Mouse (Mus musculus): ENCODE results near the gene Slpi. TPM values are rescaled to one million over a fixed set of nuclear protein-coding genes. Genes with fewer than 3 reads are reported as not detected.
A peak's percentile ranks its signal among the peaks of the same experiment; 100 is the strongest.

Slpi gene
- polyA plus RNA-seq, 1 experiment from 2014 or later, result 0.76 TPM

DNA sequence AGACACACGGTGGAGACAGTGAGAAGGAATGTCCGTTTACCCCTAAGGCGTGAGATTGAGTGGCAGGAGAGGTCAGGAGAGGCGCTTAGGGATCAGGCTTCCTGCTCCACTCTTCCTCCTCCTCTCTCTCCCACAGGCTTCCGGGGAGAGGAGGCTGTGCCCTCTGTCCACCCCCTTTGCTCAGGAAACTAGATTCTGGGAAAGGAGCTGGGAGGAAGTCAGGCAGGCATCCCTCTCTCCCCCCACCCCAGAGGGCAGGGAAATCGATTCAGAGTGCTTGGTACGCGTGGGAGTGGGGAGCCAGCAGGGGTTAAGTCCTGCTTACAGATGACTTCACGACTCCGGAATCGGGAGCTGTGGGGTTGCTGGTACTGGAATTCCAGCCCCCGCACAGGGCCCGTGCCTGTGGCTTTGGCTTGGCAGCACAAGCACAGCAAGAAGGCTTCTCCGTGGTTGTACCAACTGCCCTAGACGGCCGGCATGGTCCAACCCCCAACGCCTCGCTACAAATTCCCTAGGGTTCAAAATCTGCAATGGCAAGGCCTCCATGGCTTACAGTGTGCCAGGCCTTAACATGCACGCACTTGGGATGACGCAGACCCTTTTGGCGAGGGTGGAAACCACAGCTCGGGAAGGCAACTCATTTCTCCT lies 43.8 kb upstream of the Slpi start:
- no peaks in the 10 kb centered on the region for H3K36me3 ChIP-seq (ENCODE audit: control insufficient read depth, insufficient read depth, low read length)
- H3K4me3 ChIP-seq (ENCODE audit: low read depth, low read length), result no peak overlapping the region
- no peaks in the 10 kb centered on the region for H3K9me3 ChIP-seq (ENCODE audit: control insufficient read depth, low read length)
- no peak for DNase-seq (ENCODE audit: low spot score)
- no peak overlapping the region for H3K9ac ChIP-seq (ENCODE audit: low read length)
- H3K4me1 ChIP-seq (ENCODE audit: control insufficient read depth, insufficient read depth, low read length), result peaks cover 35% of the 10 kb centered on the region
- no peak for ATAC-seq (ENCODE audit: insufficient number of reproducible peaks, low FRiP score, low TSS enrichment, low read depth)
- H3K4me2 ChIP-seq (ENCODE audit: low read depth, severe bottlenecking), result peak overlapping the region; percentile 12; the same call in 1 of the 2 replicates
- H3K27ac ChIP-seq (replicated peaks; ENCODE audit: low read depth, low read length), result no peak overlapping the region; the same call in 1 of the 2 replicates
- no peaks in the 10 kb centered on the region for H3K27me3 ChIP-seq (ENCODE audit: control insufficient read depth, insufficient read depth, low read length)
- WGBS, result 34% methylated on average over 22 of the region's 22 CpGs

DNA sequence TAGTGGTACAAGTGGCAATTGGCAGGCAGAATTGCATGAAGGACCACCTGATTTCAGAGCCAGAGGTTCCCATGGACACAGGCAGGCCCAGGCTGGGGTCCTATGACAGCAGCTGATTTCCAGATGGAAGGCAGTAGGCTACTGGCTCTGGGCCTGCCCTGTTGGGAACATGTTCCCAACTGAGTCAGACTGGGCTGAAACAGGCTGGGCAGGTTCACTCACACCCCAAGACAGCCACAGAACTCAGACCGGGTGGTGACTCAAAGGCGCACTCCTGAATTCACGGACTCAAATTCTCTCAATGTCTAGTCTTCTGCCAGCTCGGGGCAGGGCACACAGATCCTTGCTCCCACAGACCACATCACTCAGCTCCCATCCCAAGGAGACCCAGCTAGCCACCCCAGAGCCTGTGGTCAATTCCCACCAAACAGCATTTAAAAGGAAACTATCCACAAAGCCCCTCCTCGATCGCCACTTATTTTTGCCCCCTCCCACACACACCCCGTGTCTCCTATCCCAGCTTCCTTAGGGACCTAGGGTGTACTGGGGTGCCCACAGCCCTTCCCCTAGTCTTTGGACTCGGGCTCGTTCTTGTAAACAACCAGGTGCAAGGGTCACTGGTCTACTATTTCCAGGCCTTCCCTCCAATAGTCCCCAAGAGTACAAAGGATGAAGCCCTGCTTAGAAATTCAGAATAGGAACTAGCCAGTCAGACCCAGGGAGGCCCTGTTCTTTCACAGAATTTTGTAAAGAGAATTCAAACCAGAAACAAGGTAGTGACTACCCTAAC lies 43.0 kb upstream of the Slpi start:
- H3K4me3 ChIP-seq (ENCODE audit: low read depth, low read length), result no peak overlapping the region
- H3K27me3 ChIP-seq (ENCODE audit: control insufficient read depth, insufficient read depth, low read length), result no peaks in the 10 kb centered on the region
- WGBS, result 68% methylated on average over 9 of the region's 9 CpGs
- H3K9me3 ChIP-seq (ENCODE audit: control insufficient read depth, low read length), result no peaks in the 10 kb centered on the region
- ATAC-seq (ENCODE audit: insufficient number of reproducible peaks, low FRiP score, low TSS enrichment, low read depth) (no peak), DNase-seq (ENCODE audit: low spot score) (no peak)
- no peak overlapping the region for H3K9ac ChIP-seq (ENCODE audit: low read length)
- H3K27ac ChIP-seq (replicated peaks; ENCODE audit: low read depth, low read length), result no peak overlapping the region
- H3K4me2 ChIP-seq (ENCODE audit: low read depth, severe bottlenecking), result no peak overlapping the region
- peaks cover 31% of the 10 kb centered on the region for H3K4me1 ChIP-seq (ENCODE audit: control insufficient read depth, insufficient read depth, low read length)
- no peaks in the 10 kb centered on the region for H3K36me3 ChIP-seq (ENCODE audit: control insufficient read depth, insufficient read depth, low read length)

DNA sequence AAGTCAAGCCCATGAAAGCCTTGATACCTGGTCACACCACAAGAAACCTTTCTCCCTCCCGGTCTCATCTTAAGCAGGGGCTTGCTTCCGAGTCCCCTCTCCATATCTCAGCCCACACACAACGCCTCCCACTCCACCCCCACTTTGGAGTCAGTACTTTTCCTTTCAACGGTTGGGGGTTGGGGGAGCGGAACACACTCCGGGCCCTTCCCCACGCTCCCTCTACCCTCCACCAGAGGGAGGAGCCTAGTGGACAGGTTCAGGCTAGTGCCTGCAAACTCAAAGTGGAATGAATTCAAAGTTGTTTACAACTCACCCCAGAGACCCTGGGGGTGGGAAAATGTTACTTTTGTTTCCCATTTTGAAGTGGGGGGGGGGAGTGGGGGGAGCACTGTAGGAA lies 41.8 kb upstream of the Slpi start:
- DNase-seq (ENCODE audit: low spot score), result no peak
- ATAC-seq (ENCODE audit: insufficient number of reproducible peaks, low FRiP score, low TSS enrichment, low read depth), result no peak
- H3K9ac ChIP-seq (ENCODE audit: low read length), result no peak overlapping the region
- no peak overlapping the region for H3K4me2 ChIP-seq (ENCODE audit: low read depth, severe bottlenecking)
- no peaks in the 10 kb centered on the region for H3K27me3 ChIP-seq (ENCODE audit: control insufficient read depth, insufficient read depth, low read length)
- H3K27ac ChIP-seq (replicated peaks; ENCODE audit: low read depth, low read length), result no peak overlapping the region
- 11% methylated on average over 7 of the region's 7 CpGs for WGBS
- no peaks in the 10 kb centered on the region for H3K9me3 ChIP-seq (ENCODE audit: control insufficient read depth, low read length)
- H3K4me1 ChIP-seq (ENCODE audit: control insufficient read depth, insufficient read depth, low read length), result peaks cover 27% of the 10 kb centered on the region
- H3K36me3 ChIP-seq (ENCODE audit: control insufficient read depth, insufficient read depth, low read length), result no peaks in the 10 kb centered on the region
- no peak overlapping the region for H3K4me3 ChIP-seq (ENCODE audit: low read depth, low read length)

DNA sequence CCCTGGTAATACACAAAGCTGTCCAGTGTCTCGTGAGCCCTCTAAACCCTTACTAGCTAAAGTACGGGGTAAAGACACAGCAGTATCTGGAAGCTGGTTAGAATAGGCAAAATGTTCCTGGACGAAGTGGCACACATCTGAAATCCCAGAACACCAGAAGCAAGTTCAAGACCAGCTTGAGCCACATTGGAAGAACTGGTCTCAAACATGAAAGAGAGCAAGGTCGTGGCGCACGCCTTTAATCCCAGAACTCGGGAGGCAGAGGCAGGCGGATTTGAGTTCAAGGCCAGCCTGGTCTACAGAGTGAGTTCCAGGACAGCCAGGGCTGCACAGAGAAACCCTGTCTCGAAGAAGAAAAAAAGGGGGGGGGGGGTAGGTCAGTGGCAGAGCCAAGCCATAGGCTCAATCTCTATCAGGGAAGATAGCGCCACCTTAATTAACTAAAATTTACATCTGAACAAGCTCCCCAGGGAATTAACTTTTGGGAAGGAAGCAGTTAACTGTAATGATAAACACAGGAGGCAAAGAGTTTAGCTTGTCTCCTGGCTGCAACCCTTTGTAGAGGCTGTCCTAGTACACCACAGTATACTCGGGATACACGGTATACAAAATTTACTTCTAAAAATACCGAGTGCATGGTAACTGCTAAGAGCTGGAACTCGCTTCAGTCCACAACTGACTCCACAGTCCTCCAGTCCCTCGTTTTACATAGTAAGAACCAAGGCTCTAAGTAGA lies 41.2 kb upstream of the Slpi start:
- H3K4me2 ChIP-seq (ENCODE audit: low read depth, severe bottlenecking), result no peak overlapping the region
- H3K4me1 ChIP-seq (ENCODE audit: control insufficient read depth, insufficient read depth, low read length), result peaks cover 25% of the 10 kb centered on the region

DNA sequence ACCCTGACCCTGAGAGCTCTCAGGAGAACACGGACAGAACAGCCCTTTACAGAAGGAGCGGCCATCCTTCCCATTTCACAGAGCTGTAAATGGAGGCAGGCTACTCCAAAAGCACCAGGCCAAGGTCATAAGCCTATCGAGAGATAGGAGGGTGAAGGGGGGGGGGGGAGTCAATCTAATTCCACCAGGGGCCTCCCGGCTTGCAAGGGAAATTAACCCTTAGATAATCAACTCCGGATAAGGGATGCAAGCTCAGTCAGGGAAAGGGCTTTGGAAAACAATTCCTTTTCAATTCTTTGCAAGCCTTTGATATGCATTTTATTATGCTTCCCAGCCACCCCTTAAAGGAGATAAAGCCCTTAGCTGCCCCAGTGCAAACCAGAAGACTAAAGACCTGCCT lies 39.6 kb upstream of the Slpi start:
- Histone ChIP-seq H3K4me1 (ENCODE audit: control insufficient read depth, insufficient read depth, low read length) (peaks cover 25% of the 10 kb centered on the region), H3K27me3 (ENCODE audit: control insufficient read depth, insufficient read depth, low read length) (no peaks in the 10 kb centered on the region), H3K9me3 (ENCODE audit: control insufficient read depth, low read length) (no peaks in the 10 kb centered on the region), H3K27ac (replicated peaks; ENCODE audit: low read depth, low read length) (no peak overlapping the region), H3K4me3 (ENCODE audit: low read depth, low read length) (no peak overlapping the region), H3K4me2 (ENCODE audit: low read depth, severe bottlenecking) (no peak overlapping the region), H3K36me3 (ENCODE audit: control insufficient read depth, insufficient read depth, low read length) (no peaks in the 10 kb centered on the region), H3K9ac (ENCODE audit: low read length) (no peak overlapping the region)
- DNase-seq (ENCODE audit: low spot score) (no peak), ATAC-seq (ENCODE audit: insufficient number of reproducible peaks, low FRiP score, low TSS enrichment, low read depth) (no peak)
- WGBS, result 22% methylated on average over 5 of the region's 5 CpGs

More for the DNA sequence above, 41.2 kb upstream of the Slpi start:
- no peak for DNase-seq (ENCODE audit: low spot score)
- Histone ChIP-seq H3K9me3 (ENCODE audit: control insufficient read depth, low read length) (no peaks in the 10 kb centered on the region), H3K4me3 (ENCODE audit: low read depth, low read length) (no peak overlapping the region), H3K27ac (replicated peaks; ENCODE audit: low read depth, low read length) (no peak overlapping the region), H3K27me3 (ENCODE audit: control insufficient read depth, insufficient read depth, low read length) (no peaks in the 10 kb centered on the region), H3K9ac (ENCODE audit: low read length) (no peak overlapping the region), H3K36me3 (ENCODE audit: control insufficient read depth, insufficient read depth, low read length) (no peaks in the 10 kb centered on the region)
- 38% methylated on average over 15 of the region's 15 CpGs for whole genome bisulfite sequencing
- ATAC-seq (ENCODE audit: insufficient number of reproducible peaks, low FRiP score, low TSS enrichment, low read depth), result no peak

DNA sequence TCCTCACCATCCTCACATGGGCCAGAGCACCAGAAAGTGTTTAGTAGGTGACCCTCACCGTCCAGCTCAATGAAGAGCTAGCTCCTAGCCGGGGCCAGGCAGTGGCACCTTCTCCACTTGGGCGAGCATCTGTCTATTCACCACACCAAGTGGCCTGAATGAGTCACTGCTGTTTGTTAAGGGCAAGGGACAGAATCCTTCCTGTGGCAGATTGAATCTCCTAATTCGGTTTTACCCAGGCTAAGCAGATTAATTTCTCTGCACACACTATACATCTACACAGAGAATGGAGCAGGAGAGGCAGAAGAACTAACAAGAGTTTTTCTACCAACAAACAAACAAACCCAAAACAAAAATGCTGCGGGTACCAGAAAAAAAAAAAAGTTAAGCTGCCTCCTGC lies 38.1 kb upstream of the Slpi start:
- H3K4me2 ChIP-seq (ENCODE audit: low read depth, severe bottlenecking), result no peak overlapping the region
- 79% methylated on average over 5 of the region's 5 CpGs for WGBS
- ATAC-seq (ENCODE audit: insufficient number of reproducible peaks, low FRiP score, low TSS enrichment, low read depth), result no peak
- no peaks in the 10 kb centered on the region for H3K27me3 ChIP-seq (ENCODE audit: control insufficient read depth, insufficient read depth, low read length)
- no peaks in the 10 kb centered on the region for H3K9me3 ChIP-seq (ENCODE audit: control insufficient read depth, low read length)
- DNase-seq (ENCODE audit: low spot score), result no peak
- H3K9ac ChIP-seq (ENCODE audit: low read length), result no peak overlapping the region
- no peak overlapping the region for H3K4me3 ChIP-seq (ENCODE audit: low read depth, low read length)
- H3K36me3 ChIP-seq (ENCODE audit: control insufficient read depth, insufficient read depth, low read length), result no peaks in the 10 kb centered on the region
- no peak overlapping the region for H3K27ac ChIP-seq (replicated peaks; ENCODE audit: low read depth, low read length)
- peaks cover 15% of the 10 kb centered on the region; the same call in 1 of the 2 replicates for H3K4me1 ChIP-seq (ENCODE audit: control insufficient read depth, insufficient read depth, low read length)

DNA sequence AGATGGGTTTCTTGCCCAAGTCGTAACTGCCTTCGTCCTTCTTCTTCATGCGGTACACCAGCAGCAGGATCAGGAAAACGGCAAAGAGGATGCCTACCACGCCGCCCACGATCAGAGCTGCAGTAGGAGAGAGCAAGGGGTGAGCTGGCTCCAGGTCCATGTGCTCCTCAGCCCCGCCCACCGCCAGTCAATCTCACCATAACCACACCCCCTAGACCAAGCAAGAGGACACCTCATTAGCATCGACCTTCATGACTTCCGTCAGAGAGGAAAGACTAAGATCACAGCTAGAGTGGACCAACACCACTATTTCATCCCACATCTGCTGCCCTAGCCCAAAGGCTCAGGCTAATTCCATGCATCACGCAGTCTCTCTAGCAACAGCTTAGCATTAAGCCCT lies 37.2 kb upstream of the Slpi start:
- Histone ChIP-seq H3K27me3 (ENCODE audit: control insufficient read depth, insufficient read depth, low read length) (no peaks in the 10 kb centered on the region), H3K4me1 (ENCODE audit: control insufficient read depth, insufficient read depth, low read length) (peaks cover 9% of the 10 kb centered on the region; the same call in 1 of the 2 replicates), H3K36me3 (ENCODE audit: control insufficient read depth, insufficient read depth, low read length) (no peaks in the 10 kb centered on the region), H3K4me2 (ENCODE audit: low read depth, severe bottlenecking) (no peak overlapping the region), H3K4me3 (ENCODE audit: low read depth, low read length) (no peak overlapping the region), H3K9me3 (ENCODE audit: control insufficient read depth, low read length) (no peaks in the 10 kb centered on the region), H3K27ac (replicated peaks; ENCODE audit: low read depth, low read length) (no peak overlapping the region), H3K9ac (ENCODE audit: low read length) (no peak overlapping the region)
- ATAC-seq (ENCODE audit: insufficient number of reproducible peaks, low FRiP score, low TSS enrichment, low read depth) (no peak), DNase-seq (ENCODE audit: low spot score) (peak; percentile 48)
- 20% methylated on average over 12 of the region's 12 CpGs for WGBS

DNA sequence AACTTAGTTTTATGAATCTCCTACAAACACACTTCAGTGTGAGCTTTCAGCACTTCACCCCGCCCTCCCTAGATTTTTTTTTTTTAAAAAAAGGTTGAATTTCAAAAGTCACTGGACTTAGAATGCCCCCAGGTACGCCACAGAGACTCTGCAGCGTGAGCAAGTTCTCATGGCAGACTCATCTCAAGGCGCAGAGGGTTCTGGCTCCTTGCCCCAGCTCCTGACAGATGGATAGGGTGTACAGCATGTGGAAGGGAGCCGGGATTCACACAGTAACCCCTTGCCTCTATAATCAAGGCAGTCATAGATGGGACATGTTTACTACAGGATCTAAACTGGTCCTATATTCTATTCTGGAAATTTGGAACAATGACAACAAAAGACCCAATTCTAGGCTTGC lies 36.5 kb upstream of the Slpi start:
- WGBS, result 86% methylated on average over 5 of the region's 5 CpGs
- no peak overlapping the region for H3K9ac ChIP-seq (ENCODE audit: low read length)
- H3K27me3 ChIP-seq (ENCODE audit: control insufficient read depth, insufficient read depth, low read length), result no peaks in the 10 kb centered on the region
- H3K4me1 ChIP-seq (ENCODE audit: control insufficient read depth, insufficient read depth, low read length), result peaks cover 3% of the 10 kb centered on the region; the same call in 1 of the 2 replicates
- H3K27ac ChIP-seq (replicated peaks; ENCODE audit: low read depth, low read length), result no peak overlapping the region
- no peak overlapping the region for H3K4me2 ChIP-seq (ENCODE audit: low read depth, severe bottlenecking)
- no peak for DNase-seq (ENCODE audit: low spot score)
- no peaks in the 10 kb centered on the region for H3K36me3 ChIP-seq (ENCODE audit: control insufficient read depth, insufficient read depth, low read length)
- H3K4me3 ChIP-seq (ENCODE audit: low read depth, low read length), result no peak overlapping the region
- H3K9me3 ChIP-seq (ENCODE audit: control insufficient read depth, low read length), result no peaks in the 10 kb centered on the region
- no peak for ATAC-seq (ENCODE audit: insufficient number of reproducible peaks, low FRiP score, low TSS enrichment, low read depth)

All from limb, embryonic 11.5 days (tissue).